Mouse (Mus musculus) limb, embryonic 14.5 days (tissue): Measurements from ENCODE around the gene Slc43a2. TPM values are rescaled to one million over a fixed set of nuclear protein-coding genes. Genes with fewer than 3 reads are reported as not detected.

ENCODE experiments used
- ATAC-seq: fragments of 200-750 bp; cut with Nextera tagmentation; 2 replicates; pipeline ENCODE4 v1.8.0; 2017; ENCODE audit warnings: low read depth, moderate number of reproducible peaks, moderate TSS enrichment; ENCODE audit not compliant: low FRiP score
- DNase-seq: peaks from one replicate; pipeline ENCODE4 v3.0.0-alpha.2; 2015; ENCODE audit warnings: low spot score
- H3K27ac ChIP-seq: fragments of 300-500 bp; sonication (generic); replicated peaks from 2 replicates; pipeline ENCODE4 v1.5.1; 2014; ENCODE audit warnings: low read depth, mild to moderate bottlenecking, low read length, moderate library complexity, mixed read lengths
- H3K27me3 ChIP-seq: fragments of 300-500 bp; sonication (generic); 2 replicates; pipeline ENCODE4 v1.6.1; 2014; ENCODE audit warnings: low read length, mixed read lengths; ENCODE audit not compliant: control insufficient read depth, insufficient read depth
- H3K36me3 ChIP-seq: fragments of 300-500 bp; sonication (generic); 2 replicates; pipeline ENCODE4 v1.6.1; 2014; ENCODE audit warnings: mild to moderate bottlenecking, low read length, moderate library complexity, mixed read lengths; ENCODE audit not compliant: control insufficient read depth, insufficient read depth
- H3K4me1 ChIP-seq: fragments of 300-500 bp; sonication (generic); 2 replicates; pipeline ENCODE4 v1.6.1; 2014; ENCODE audit warnings: antibody characterized with exemption, low read length, mixed read lengths; ENCODE audit not compliant: control insufficient read depth, insufficient read depth
- H3K4me2 ChIP-seq: fragments of 300-500 bp; sonication (generic); replicated peaks from 2 replicates; pipeline ENCODE4 v1.6.1; 2014; ENCODE audit warnings: low read depth, mild to moderate bottlenecking, low read length, moderate library complexity; ENCODE audit not compliant: severe bottlenecking
- H3K4me3 ChIP-seq: fragments of 300-500 bp; sonication (generic); replicated peaks from 2 replicates; pipeline ENCODE4 v1.5.1; 2014; ENCODE audit warnings: low read length
- H3K9ac ChIP-seq: fragments of 300-500 bp; sonication (generic); 2 replicates; pipeline ENCODE4 v1.6.1; 2014; ENCODE audit warnings: mild to moderate bottlenecking, low read depth, low read length, moderate library complexity; ENCODE audit not compliant: severe bottlenecking
- H3K9me3 ChIP-seq: fragments of 300-500 bp; sonication (generic); 2 replicates; pipeline ENCODE4 v1.6.1; 2016; ENCODE audit warnings: low read length; ENCODE audit not compliant: control insufficient read depth
- POLR2A ChIP-seq: fragments of 200-500 bp; IDR thresholded peaks from 2 replicates; pipeline ENCODE4 v1.8.0; 2012; ENCODE audit warnings: inconsistent platforms, mild to moderate bottlenecking, moderate library complexity, borderline replicate concordance; ENCODE audit not compliant: insufficient read depth, insufficient read length; ENCODE audit errors: extremely low read depth
- WGBS: fragments of 180-500 bp; shearing (Covaris S2); extraction: QIAGEN DNeasy Blood & Tissue Kit; methylation state at CpG from one replicate; pipeline ENCODE4 v1.1.7; 2014; 5-methylcytosine and 5-hydroxymethylcytosine counted together
- polyA plus RNA-seq, 2 experiments: library from polyadenylated mRNA; depleted of rRNA in 1 of 2; stranded (reverse) in 1 of 2; unstranded in 1 of 2; fragments of >200 nt; fragmentation: Nextera tagmentation in 1 of 2; extraction: Ambion mirVana in 1 of 2; gene quantifications; 2 replicates each; pipeline versions ENCODE4 v1.2.1 to v1.2.3; 2012 to 2014

Gene Slc43a2
- polyA plus RNA-seq, 2 experiments, result 3.5 to 5.8 TPM

- Histone ChIP-seq H3K9ac (no peak overlapping the region), H3K27me3 (no peaks in the 10 kb centered on the region), H3K9me3 (no peaks in the 10 kb centered on the region), H3K36me3 (peaks cover 32% of the 10 kb centered on the region), H3K27ac (no peak overlapping the region), H3K4me3 (no peak overlapping the region), H3K4me1 (peaks cover 7% of the 10 kb centered on the region), H3K4me2 (no peak overlapping the region)
- no peak for ATAC-seq
- WGBS, result 74% methylated on average over 6 of the region's 6 CpGs
- TF ChIP-seq POLR2A, result no peak
- no peak for DNase-seq
Measured at GRCm38 (mm10) chr11:75511213-75511612, 20.3 kb upstream of the Slc43a2 start.

DNA sequence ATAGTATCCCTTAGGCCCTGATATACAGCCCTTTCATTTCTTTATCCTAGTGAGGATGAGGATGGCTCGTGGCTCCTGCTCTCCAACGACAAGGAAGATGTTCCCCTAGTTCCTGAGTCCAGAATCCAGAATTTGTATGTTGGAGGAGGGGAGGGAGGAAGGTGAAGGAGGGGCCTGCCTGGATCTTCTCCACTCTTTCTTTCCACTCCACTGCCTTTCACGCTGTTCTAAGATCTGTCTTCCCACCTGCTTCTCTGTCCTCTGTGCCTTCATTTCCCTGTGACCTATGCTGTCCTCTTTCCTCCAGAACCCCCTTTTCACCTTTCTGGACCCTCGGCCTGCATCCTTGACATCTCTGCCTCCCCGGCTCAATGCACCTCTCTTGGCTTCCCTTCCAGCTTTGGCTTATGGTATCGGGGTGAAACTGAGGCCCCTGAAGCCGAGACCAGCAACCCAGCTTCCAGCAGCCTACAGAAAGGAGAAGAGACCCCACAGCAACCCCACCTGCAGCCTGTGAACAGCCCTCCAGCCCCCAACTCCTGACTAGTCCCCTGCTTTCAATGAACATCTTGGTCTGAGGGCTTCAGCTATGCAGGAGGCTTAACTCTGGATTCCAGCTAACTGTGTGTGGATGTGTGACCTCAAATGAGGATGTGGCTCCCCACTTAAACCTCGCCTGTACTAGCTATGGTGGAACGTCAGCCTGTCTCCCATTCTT is 19.0 kb upstream of the Slc43a2 start:
- Histone ChIP-seq H3K4me2 (no peak overlapping the region), H3K27me3 (no peaks in the 10 kb centered on the region), H3K27ac (no peak overlapping the region), H3K4me3 (no peak overlapping the region), H3K36me3 (peaks cover 23% of the 10 kb centered on the region), H3K9me3 (no peaks in the 10 kb centered on the region), H3K4me1 (peaks cover 7% of the 10 kb centered on the region), H3K9ac (no peak overlapping the region)
- ATAC-seq (no peak), DNase-seq (no peak)
- TF ChIP-seq POLR2A, result no peak
- 83% methylated on average over 9 of the region's 9 CpGs for WGBS

- no peak for ATAC-seq
- Histone ChIP-seq H3K4me1 (peaks cover 7% of the 10 kb centered on the region), H3K27me3 (no peaks in the 10 kb centered on the region), H3K9me3 (no peaks in the 10 kb centered on the region), H3K36me3 (peaks cover 15% of the 10 kb centered on the region), H3K4me3 (no peak within 1 kb of the TSS), H3K4me2 (0 out of 2 replicates have a peak within 1 kb of the TSS, but pooled peaks have one; percentile 21), H3K27ac (no peak within 1 kb of the TSS), H3K9ac (0 out of 2 replicates have a peak within 1 kb of the TSS, but pooled peaks have one; percentile 25)
- peak; percentile 19 for DNase-seq
- TF ChIP-seq POLR2A, result no peak
- 45% methylated on average over 8 of the region's 8 CpGs for WGBS
Measured at GRCm38 (mm10) chr11:75513336-75513735, 18.2 kb upstream of the Slc43a2 start, which contains the start of gene Scarf1. Gene Scarf1 (plus strand): TSS chr11:75513540.

DNA sequence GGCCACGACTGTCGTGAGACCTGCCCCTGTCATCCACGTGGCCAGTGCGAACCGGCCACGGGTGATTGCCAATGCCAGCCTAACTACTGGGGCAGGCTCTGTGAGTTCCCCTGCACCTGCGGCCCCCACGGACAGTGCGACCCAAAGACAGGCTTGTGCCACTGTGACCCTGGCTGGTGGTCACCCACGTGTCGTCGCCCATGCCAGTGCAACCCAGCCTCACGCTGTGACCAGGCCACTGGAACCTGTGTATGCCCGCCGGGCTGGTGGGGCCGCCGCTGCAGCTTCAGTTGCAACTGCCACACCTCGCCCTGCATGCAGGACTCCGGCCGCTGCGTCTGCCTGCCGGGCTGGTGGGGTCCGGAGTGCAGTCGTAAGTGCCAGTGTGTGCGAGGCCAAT is 16.3 kb upstream of the Slc43a2 start:
- Histone ChIP-seq H3K36me3 (no peaks in the 10 kb centered on the region), H3K4me3 (no peak overlapping the region), H3K4me2 (no peak overlapping the region), H3K9ac (no peak overlapping the region), H3K27ac (no peak overlapping the region), H3K9me3 (no peaks in the 10 kb centered on the region), H3K4me1 (no peaks in the 10 kb centered on the region), H3K27me3 (no peaks in the 10 kb centered on the region)
- ATAC-seq, result no peak
- 89% methylated on average over 25 of the region's 25 CpGs for WGBS
- no peak for DNase-seq
- no peak for TF ChIP-seq POLR2A

GRCm38 (mm10) chr11:75519834-75520633 is 11.5 kb upstream of the Slc43a2 start:
- WGBS, result 69% methylated on average over 15 of the region's 15 CpGs
- Histone ChIP-seq H3K9me3 (no peaks in the 10 kb centered on the region), H3K4me2 (no peak overlapping the region), H3K9ac (no peak overlapping the region), H3K4me3 (no peak overlapping the region), H3K36me3 (no peaks in the 10 kb centered on the region), H3K27me3 (no peaks in the 10 kb centered on the region), H3K4me1 (no peaks in the 10 kb centered on the region), H3K27ac (no peak overlapping the region)
- no peak for TF ChIP-seq POLR2A
- no peak for ATAC-seq
- no peak for DNase-seq
